Mouse (Mus musculus) megakaryocyte, embryonic 14.5 days (primary cell): ENCODE measurements around the gene Cpt1a.

Source experiments
- FLI1 ChIP-seq: IDR thresholded peaks from 2 replicates; pipeline ENCODE4 v1.6.1; 2012; ENCODE audit warnings: low read length, inconsistent platforms, mixed read lengths
- GATA1 ChIP-seq: IDR thresholded peaks from 3 replicates; pipeline ENCODE4 v1.6.1; 2012; ENCODE audit warnings: mixed read lengths, low read length, inconsistent platforms, borderline replicate concordance

- TF ChIP-seq FLI1 = no peak
- no peak for TF ChIP-seq GATA1
Measured at GRCm38 (mm10) chr19:3324271-3324811, 2.2 kb downstream of the Cpt1a start.
